Mouse (Mus musculus) heart, adult 2 months (tissue): Measurements from ENCODE around the gene Prox1. TPM values are rescaled to one million over a fixed set of nuclear protein-coding genes. Genes with fewer than 3 reads are reported as not detected.

ENCODE experiments used
- DNase-seq, 2 experiments: peaks; one replicate each; pipeline ENCODE4 v3.0.0; 2021
- H3K27ac ChIP-seq: fragments of 200-600 bp; 2 replicates; pipeline ENCODE4 v1.8.1; 2022
- H3K27me3 ChIP-seq: fragments of 200-500 bp; 2 replicates; pipeline ENCODE4 v1.6.1; 2012; ENCODE audit warnings: mild to moderate bottlenecking, low read length, inconsistent platforms, mixed read lengths; ENCODE audit not compliant: control insufficient read depth, insufficient read depth
- H3K36me3 ChIP-seq: fragments of 200-500 bp; 2 replicates; pipeline ENCODE4 v1.6.1; 2012; ENCODE audit warnings: low read length, inconsistent platforms; ENCODE audit not compliant: control insufficient read depth, insufficient read depth
- H3K4me1 ChIP-seq: fragments of 200-500 bp; 2 replicates; pipeline ENCODE4 v1.6.1; 2011; ENCODE audit warnings: low read length; ENCODE audit not compliant: control insufficient read depth, insufficient read depth
- H3K4me3 ChIP-seq: fragments of 200-600 bp; 2 replicates; pipeline ENCODE4 v1.8.1; 2022
- H3K79me2 ChIP-seq: fragments of 200-500 bp; replicated peaks from 2 replicates; pipeline ENCODE4 v1.6.1; 2012; ENCODE audit warnings: mild to moderate bottlenecking, inconsistent platforms, low read length, moderate library complexity, mixed read lengths; ENCODE audit not compliant: control insufficient read depth, insufficient read depth
- H3K9ac ChIP-seq: fragments of 200-500 bp; 2 replicates; pipeline ENCODE4 v1.6.1; 2012; ENCODE audit warnings: low read depth, mild to moderate bottlenecking, control low read depth, inconsistent platforms, low read length, mixed read lengths
- CTCF ChIP-seq: fragments of 200-600 bp; IDR thresholded peaks from 2 replicates; pipeline ENCODE4 v1.8.1; 2022; ENCODE audit warnings: antibody characterized with exemption, mild to moderate bottlenecking, moderate library complexity
- EP300 ChIP-seq: fragments of 200-500 bp; IDR thresholded peaks from 2 replicates; pipeline ENCODE4 v1.6.1; 2011; ENCODE audit warnings: low read depth, low read length, control low read depth; ENCODE audit not compliant: insufficient read depth
- POLR2A ChIP-seq: fragments of 200-500 bp; IDR thresholded peaks from 2 replicates; pipeline ENCODE4 v1.6.1; 2011; ENCODE audit warnings: mild to moderate bottlenecking, low read depth, low read length, control low read depth; ENCODE audit not compliant: insufficient read depth
- WGBS: fragments of 180-500 bp; shearing (Covaris S2); methylation state at CpG from one replicate; pipeline ENCODE4 v1.1.7; 2018; 5-methylcytosine and 5-hydroxymethylcytosine counted together
- intact Hi-C: fragments of 180-260 bp; cut with DNase I; formaldehyde crosslinking; loops from one replicate; pipeline ENCODE4 v1.15.1; 2025
- polyA plus RNA-seq: library from polyadenylated mRNA; depleted of rRNA; stranded (reverse); fragments of >200 nt; gene quantifications from 2 replicates; pipeline ENCODE4 v1.2.3, GENCODE M21; 2012
- total RNA-seq, 2 experiments: library from RNA; stranded (reverse); gene quantifications; 2 replicates each; pipeline ENCODE4 v1.2.3; 2021

Prox1 gene
- total and polyA plus RNA-seq, 3 experiments, result 12.1 to 57.3 (median 46.2) TPM

GRCm38 (mm10) chr1:190127878-190128277 is 42.6 kb downstream of the Prox1 start:
- Histone ChIP-seq H3K27me3 (no peaks in the 10 kb centered on the region), H3K4me1 (peaks cover 5% of the 10 kb centered on the region; the same call in 1 of the 2 replicates), H3K9ac (no peak overlapping the region; the same call in 1 of the 2 replicates), H3K36me3 (peaks cover 4% of the 10 kb centered on the region), H3K4me3 (no peak overlapping the region), H3K27ac (peak overlapping the region; percentile 86), H3K79me2 (no peaks in the 10 kb centered on the region)
- intact Hi-C loops, result loop anchor here (5.0 kb wide), 1 partner anchor 39 kb away; no protein-coding TSS in a partner anchor
- DNase-seq, result peak; percentile 41 to 56
- no peak for TF ChIP-seq CTCF
- 0 out of 2 replicates have a peak, but pooled peaks have one; percentile 45 for TF ChIP-seq EP300
- WGBS, result 40% methylated on average over 5 of the region's 5 CpGs

DNA sequence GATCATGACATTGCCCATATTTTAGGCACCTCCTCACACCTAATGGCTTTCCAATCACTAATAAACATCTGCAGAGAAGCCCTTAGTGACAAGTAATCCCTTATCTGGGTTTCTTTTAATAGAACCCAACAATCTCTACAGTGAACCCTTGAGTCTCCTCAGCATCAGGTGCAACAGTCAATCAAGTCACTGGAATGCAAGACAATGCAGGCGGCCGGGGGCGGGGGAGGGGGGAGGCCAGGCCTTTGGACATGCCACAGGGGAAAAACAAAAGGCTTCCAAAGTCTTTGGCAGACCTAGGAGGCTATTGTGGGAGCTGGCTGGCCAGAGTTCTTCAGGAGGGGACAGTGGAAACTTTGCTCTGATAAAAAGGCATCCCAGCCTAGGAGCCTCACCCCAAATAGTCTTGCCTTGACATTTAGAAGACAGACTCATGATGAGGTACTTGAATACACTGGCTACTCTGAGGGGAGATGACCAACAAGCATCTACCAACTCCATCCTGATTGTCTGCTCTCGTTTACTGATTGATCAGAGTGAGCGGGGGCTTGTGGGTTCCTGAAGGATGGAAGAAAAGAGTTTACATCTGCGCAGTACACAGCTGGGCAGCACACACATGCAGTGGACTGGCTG is 43.2 kb downstream of the Prox1 start:
- no peak for TF ChIP-seq CTCF
- H3K79me2 ChIP-seq, result no peaks in the 10 kb centered on the region
- peak in 1 of 2 experiments; percentile 27 for DNase-seq
- no peaks in the 10 kb centered on the region for H3K27me3 ChIP-seq
- H3K27ac ChIP-seq, result peak overlapping the region; percentile 86
- intact Hi-C loops, result loop anchor here (5.0 kb wide), 1 partner anchor 40 kb away; no protein-coding TSS in a partner anchor
- no peak overlapping the region; the same call in 1 of the 2 replicates for H3K9ac ChIP-seq
- peaks cover 7% of the 10 kb centered on the region for H3K36me3 ChIP-seq
- peaks cover 5% of the 10 kb centered on the region; the same call in 1 of the 2 replicates for H3K4me1 ChIP-seq
- WGBS, result 44% methylated on average over 6 of the region's 6 CpGs
- no peak overlapping the region for H3K4me3 ChIP-seq

- Histone ChIP-seq H3K27me3 (no peaks in the 10 kb centered on the region), H3K4me3 (no peak overlapping the region), H3K4me1 (peaks cover 5% of the 10 kb centered on the region; the same call in 1 of the 2 replicates), H3K27ac (peak overlapping the region; percentile 2; the same call in 1 of the 2 replicates), H3K36me3 (peaks cover 7% of the 10 kb centered on the region), H3K9ac (no peak overlapping the region), H3K79me2 (no peaks in the 10 kb centered on the region)
- intact Hi-C loops, result loop anchor here (5.0 kb wide), 2 partner anchors 42 to 73 kb away; no protein-coding TSS in a partner anchor
- peak in 1 of 2 experiments; percentile 25 for DNase-seq
- WGBS, result 48% methylated on average over 14 of the region's 14 CpGs
- no peak for TF ChIP-seq POLR2A
- no peak for TF ChIP-seq CTCF
- TF ChIP-seq EP300, result no peak
Measured at GRCm38 (mm10) chr1:190124961-190125739, 45.4 kb downstream of the Prox1 start.

DNA sequence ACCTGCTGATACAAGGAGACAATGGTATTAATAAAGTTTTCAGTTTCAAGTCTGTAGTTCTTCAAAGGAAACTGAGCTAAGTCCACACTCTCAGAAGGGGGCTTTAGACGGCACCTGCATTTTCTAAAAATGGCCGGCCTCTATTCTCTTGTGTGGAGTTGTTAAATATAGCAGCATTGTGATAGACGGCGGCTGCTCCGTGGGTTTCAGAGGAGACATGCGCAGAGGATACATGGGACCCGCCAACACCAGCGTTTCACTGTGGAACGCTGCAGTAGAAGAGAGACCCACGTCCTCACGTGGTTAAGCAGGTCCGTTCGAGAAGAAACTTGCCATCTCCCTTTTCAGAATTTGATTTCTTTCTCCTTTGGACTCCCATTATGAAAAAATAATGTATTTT is 47.1 kb downstream of the Prox1 start:
- no peak overlapping the region; the same call in 1 of the 2 replicates for H3K27ac ChIP-seq
- no peak overlapping the region for H3K4me3 ChIP-seq
- TF ChIP-seq CTCF (no peak), EP300 (no peak), POLR2A (no peak)
- WGBS, result 59% methylated on average over 13 of the region's 13 CpGs
- peaks cover 7% of the 10 kb centered on the region for H3K36me3 ChIP-seq
- intact Hi-C loops, result loop anchor here (5.0 kb wide), 1 partner anchor 71 kb away; no protein-coding TSS in a partner anchor
- peaks cover 5% of the 10 kb centered on the region; the same call in 1 of the 2 replicates for H3K4me1 ChIP-seq
- H3K79me2 ChIP-seq, result no peaks in the 10 kb centered on the region
- DNase-seq, result no peak
- H3K9ac ChIP-seq, result no peak overlapping the region
- no peaks in the 10 kb centered on the region for H3K27me3 ChIP-seq

DNA sequence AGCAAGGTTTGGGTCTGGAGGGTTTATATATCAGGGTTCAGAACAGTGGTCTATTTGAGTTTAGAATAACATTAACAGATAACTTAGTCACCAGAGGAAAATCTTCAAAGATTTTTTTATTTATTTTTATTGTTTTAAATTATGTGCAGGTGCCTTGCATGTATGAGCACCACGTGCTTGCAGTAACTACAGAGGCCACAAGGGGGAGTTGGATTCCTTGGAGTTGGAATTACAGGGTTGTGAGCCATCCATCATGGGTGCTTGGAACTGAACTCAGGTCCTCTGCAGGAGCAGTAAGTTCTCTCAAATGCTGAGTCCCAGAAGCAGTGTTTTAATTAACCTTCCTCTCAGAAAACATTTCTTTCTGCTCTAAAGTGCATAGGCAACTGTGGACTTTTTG is 54.5 kb downstream of the Prox1 start:
- Histone ChIP-seq H3K9ac (no peak overlapping the region), H3K4me3 (no peak overlapping the region), H3K79me2 (no peaks in the 10 kb centered on the region), H3K36me3 (no peaks in the 10 kb centered on the region), H3K4me1 (no peaks in the 10 kb centered on the region), H3K27ac (no peak overlapping the region), H3K27me3 (no peaks in the 10 kb centered on the region)
- 84% methylated on average over 1 of the region's 1 CpGs for WGBS
- DNase-seq, result no peak
- intact Hi-C loops, result no loop called here
- TF ChIP-seq CTCF (peak; percentile 43), EP300 (no peak), POLR2A (no peak)

DNA sequence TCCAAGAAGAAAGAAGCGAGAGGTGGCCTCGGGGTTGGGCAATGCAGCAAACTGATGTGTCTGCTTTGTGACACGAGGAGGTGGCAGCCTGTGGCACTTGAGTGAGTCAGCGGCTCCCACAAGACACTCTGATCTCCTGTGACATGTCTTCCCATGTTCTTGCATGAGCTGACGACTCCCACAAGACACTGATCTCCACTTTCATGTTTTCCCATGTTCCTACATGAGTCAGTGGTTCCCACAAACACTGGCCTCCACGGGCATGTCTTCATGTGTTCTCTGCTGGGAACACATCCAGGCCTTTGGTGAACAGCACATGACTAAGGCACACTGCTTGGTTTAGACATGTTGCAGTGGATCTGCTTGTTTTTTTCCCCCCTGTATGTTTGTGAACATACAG is 58.8 kb downstream of the Prox1 start:
- Histone ChIP-seq H3K27me3 (no peaks in the 10 kb centered on the region), H3K27ac (no peak overlapping the region), H3K4me1 (no peaks in the 10 kb centered on the region), H3K9ac (no peak overlapping the region), H3K4me3 (no peak overlapping the region), H3K36me3 (no peaks in the 10 kb centered on the region), H3K79me2 (no peaks in the 10 kb centered on the region)
- no peak for DNase-seq
- intact Hi-C loops, result no loop called here
- WGBS, result 74% methylated on average over 6 of the region's 6 CpGs
- TF ChIP-seq POLR2A, result no peak
- no peak for TF ChIP-seq CTCF
- no peak for TF ChIP-seq EP300
